Mouse (Mus musculus): Measurements from ENCODE around the gene Eri3. TPM values are rescaled to one million over a fixed set of nuclear protein-coding genes. Genes with fewer than 3 reads are reported as not detected.

Eri3 gene
- total RNA-seq, 2 experiments from 2014 or later = 199 to 226 TPM

DNA sequence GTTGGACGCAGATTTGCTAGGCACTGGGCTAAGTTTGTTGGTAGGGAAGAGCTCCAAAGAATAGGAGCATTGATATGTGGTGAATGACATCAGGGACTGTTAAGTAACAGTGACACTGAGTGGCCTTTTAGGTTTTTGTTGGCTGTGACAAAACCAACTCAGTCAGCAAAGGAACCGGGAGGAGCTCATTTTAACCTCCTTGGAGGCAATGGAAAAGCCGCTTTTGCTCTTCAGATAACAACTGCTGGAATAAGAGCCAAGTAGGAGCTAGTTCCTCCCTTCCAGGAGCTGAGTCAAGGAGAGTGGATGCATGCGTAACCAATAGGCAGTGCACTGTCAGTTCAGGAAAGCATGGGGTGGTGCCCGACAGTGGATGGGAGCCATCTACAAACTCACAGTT is 20.8 kb downstream of the Eri3 start:
- DNase-seq (ENCODE audit: extremely low spot score in 1 of 2, low spot score in 1 of 2) = no peak

DNA sequence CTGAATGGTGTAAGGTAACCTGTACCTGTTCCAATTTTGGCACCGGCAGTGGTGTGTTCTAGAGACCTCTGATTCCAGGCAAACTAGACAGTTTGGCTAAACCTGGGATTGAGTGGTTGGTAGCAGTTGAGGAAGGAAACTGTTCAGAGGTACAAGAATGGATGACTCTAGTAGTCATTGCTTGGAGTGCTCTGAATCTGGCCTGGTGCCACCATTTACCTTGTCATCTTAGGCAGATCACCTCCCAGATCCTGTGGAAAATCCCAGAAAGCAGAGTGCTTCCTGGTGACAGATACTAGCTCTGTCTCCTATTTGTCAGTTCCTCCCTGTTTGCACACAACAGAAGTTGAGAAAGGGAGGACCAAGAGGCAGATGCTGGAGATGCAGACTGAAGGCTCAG is 27.4 kb downstream of the Eri3 start:
- DNase-seq (ENCODE audit: extremely low spot score in 1 of 2, low spot score in 1 of 2) = no peak

DNA sequence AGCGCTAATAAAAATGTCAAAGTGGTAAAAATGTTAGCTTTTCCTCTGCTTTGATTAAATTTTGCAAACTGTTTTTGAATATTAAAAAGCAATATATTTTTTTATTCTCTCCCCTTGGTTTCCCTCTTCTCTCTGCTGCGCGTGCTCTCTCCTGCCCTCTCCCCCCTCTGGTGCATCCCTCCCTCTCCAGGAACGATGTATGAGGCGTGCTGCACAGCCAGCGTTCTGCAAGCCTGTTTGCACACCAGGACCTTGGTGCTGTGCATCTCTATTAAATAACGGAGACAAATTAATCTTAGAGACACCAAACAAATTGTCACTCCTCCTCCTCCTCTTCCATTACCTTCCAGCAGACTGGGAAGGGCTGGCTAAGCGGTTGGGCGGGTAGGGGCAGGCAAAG is 31.5 kb downstream of the Eri3 start:
- DNase-seq (ENCODE audit: extremely low spot score in 1 of 2, low spot score in 1 of 2) = no peak

DNA sequence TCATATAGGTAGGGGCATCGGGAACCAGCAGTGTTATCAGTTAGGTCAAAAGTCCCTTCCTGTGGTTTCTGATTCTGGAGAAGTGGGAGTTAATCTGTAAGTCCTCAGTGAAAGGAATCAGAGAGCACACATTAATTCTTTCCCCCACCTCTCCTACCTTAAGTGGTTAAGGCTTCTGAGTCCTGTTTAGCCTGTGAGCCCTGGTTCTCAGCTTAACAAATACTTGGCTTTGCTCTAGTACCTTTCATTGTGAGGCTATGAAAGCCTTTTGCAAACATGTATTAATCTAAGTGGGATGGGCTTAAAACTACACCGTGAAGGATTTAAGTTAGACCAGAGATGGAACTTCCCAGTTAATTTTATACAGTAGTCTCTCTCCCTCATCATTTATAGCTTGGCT is 35.8 kb downstream of the Eri3 start:
- DNase-seq (ENCODE audit: extremely low spot score in 1 of 2, low spot score in 1 of 2) = no peak

DNA sequence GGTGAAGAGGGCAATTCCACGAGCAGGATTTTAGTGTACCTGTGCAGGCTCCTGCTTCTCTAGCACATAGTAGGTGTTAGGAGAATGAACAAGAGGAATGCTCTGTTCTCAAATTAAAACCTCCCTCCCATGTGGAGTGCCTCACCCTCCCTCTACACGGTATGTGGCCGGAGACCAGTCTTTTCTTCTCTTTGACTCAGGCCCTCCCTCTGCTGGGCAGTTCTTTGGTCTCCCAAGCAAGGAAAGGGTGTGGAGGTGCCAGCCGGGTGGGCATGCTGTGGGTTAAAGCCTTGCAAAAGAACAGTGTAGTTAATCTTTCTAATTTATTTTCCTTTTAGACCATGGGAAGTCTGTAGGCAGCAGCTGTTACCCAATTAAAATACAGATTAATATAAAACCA is 37.3 kb downstream of the Eri3 start:
- DNase-seq (ENCODE audit: extremely low spot score in 1 of 2, low spot score in 1 of 2) = no peak

DNA sequence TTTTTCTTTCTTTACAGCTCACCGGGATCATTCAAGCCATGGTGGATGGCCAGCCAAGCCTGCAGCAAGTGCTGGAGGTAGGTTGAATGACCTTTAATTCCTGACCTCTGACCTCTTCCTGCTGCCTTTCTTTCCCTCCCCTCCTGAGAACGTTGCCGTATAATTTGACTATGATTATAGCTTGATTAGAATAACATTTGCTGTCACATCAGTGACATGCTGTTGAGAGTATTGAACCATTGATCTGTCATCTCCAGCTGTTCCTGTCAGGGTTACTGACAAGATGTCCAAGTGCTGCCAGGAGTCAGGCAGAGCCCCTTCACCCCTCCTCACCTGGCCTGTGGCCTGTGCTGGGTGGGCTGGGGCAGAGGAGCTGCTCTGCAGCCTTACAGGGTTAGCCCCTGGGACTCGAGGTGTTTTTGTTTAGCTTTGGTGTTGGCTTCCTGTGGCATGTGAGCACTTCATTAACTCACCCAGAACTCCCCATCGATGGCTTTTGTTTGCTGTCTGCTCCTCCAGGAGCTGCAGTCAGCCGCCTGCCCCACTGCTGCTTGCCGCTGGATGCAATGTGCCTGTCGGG is 39.0 kb downstream of the Eri3 start:
- no peak for DNase-seq (ENCODE audit: extremely low spot score in 1 of 2, low spot score in 1 of 2)

DNA sequence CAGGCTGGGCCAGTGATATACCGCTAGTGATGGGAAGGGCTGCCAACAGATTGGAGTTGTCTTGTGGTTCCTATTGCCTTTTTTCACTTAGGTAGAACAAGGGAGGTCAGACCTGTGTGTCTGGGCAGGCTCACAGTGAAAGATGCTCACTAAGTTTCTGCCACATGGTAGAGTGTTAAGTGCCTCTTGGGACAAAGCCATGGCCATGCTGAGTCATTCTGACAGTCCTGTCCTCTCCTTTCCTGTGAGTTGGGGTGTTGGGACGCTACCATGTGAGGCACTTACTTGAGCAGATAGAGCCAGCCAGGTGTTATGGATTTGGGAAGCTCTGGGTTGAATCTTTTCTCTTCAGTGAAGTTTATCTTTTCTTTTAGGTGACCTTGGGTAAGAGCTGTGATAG is 40.6 kb downstream of the Eri3 start:
- DNase-seq (ENCODE audit: extremely low spot score in 1 of 2, low spot score in 1 of 2) = no peak

DNA sequence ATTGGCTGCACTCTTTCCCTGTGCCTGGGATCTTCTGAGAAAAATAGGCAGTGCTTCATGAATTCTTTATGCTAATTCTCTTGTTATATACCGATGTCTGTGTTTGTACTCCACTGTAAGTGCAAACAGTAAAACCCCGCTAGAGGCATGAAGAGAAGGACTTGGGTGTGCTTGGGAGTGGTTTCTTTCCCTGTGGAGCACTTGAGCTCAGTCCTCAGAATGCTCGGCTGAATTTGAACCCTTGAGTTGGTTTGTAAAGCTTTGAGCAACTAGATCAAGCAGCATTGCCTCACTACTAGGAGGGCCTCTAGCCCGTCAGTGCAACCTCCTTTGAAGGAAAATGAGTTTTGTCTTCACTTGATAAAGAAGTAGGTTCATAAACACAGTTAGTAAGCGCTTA is 42.0 kb downstream of the Eri3 start:
- no peak for DNase-seq (ENCODE audit: extremely low spot score in 1 of 2, low spot score in 1 of 2)

DNA sequence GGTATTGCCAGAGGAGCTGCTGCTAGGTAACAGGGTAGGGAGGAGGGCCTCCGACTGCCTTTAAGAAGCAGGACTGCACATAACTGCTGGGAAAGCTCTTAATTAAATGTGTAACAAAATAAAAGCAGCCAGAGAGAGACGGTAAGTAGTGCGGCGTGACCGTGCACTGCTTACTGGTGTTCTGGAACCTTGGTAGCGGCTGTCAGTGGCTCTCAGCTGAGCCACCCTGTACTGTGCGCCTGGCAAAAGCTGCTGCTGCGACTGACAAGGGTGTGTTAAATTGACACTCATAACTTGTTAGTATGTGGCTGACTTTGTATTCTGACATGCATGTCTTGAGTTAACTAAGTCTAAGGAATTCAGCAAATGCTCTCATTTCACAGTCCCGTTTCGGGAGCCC is 45.1 kb downstream of the Eri3 start:
- no peak for DNase-seq (ENCODE audit: extremely low spot score in 1 of 2, low spot score in 1 of 2)

DNA sequence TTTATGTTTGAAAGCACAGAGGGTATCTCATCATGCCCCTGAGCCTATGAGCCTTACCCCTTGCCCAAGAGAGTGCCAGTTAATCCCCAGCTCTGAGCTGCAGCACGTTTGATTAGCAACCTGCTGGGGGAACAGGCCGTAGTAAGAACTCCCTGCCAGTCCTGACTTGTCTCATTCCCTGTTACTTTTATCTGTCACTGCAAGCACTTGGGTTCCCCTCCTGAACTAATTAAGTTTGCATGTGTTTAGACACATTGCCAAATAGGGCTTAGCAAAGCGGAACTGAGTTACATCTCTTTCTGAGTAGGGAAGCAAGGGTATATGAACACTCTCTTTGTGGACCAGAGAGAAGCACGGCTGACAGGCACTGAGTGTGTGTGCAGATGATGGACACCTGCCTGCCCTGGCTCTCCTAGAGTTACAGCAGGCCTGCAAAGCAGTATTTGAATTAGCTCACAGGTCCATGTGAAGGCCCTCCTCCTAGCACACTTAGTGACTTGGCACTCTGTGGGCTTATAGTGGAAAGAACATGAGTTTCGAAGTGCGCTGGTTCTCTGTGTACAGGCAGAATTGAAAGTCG is 49.9 kb downstream of the Eri3 start:
- DNase-seq (ENCODE audit: extremely low spot score in 1 of 2, low spot score in 1 of 2) = no peak

DNA sequence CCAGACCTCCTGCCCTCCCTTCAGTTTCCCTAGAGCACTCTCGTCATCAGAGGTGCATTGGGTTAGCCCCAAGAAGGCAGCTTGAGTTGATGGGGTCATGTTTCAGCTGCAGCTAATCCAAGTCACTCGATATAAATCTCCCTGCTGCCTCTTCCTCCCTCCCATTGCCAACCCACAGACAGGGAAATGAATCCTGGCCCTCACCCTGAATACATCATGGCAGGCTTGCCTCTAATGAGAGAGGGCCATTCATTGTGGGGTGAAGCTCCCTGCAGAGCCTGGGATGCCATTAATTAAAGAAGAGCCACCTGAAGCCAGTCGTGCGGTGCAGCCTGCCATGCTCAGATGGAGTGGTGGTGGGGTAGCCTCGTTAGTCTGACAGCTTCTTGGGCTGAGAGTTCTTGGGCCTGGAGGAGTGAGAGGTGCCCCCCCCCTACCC is 51.2 kb downstream of the Eri3 start:
- DNase-seq (ENCODE audit: extremely low spot score in 1 of 2, low spot score in 1 of 2) = no peak

DNA sequence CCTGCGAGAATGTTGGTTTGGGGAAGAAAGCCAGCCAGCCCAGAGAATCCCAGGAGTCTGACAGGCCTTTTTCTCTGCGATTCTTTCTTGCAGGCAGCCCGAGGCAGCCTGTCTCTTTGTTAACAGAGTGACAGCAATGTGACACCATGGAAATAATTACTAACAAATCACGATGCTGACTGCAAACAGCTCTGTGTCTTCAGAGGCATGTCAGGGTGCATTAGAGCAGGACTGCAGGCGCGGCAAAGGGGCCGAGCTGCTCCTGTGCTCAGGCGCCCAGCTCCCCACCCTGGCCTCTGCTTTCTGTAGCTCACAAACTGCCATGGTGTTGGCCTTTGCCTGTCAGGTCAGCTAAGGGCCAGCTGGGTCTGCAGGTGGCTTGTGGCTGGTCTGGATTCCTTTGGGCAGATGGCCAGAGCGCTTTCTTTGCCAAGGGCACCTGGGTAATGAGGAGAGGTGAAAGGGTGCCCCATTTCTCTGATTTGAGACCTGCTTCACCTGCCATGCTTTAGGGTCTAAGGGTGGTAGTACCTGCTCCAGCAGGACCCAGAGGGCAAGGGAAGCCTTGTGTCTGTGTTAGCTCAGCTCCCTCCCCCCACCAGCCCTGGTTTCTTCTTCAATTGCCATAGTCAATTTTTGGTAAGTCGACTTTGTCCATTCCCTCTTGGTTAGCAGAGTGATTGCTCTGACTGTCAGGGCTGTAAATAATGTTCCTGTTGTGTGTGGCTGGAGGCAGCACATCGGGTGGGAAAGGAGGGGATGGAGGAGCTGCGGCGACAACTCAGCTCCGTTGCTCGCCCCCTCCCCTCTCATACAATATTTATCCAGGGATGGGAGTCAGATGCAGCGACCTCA is 55.2 kb downstream of the Eri3 start:
- DNase-seq (ENCODE audit: extremely low spot score in 1 of 2, low spot score in 1 of 2) = no peak

DNA sequence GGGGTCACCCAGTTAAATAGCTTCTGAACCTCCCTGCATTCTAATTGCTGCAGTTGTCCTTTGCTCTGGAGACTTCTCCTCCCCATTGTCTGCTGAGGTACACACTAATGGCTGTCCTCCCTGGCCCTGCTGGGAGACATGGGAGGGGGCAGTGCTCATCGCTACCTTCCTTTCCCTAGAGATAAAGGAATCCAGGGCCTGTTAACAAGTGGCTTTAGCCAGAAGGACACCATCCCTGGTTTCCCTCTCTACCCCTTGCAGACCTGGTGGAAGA is 55.7 kb downstream of the Eri3 start:
- no peak for DNase-seq (ENCODE audit: extremely low spot score in 1 of 2, low spot score in 1 of 2)

DNA sequence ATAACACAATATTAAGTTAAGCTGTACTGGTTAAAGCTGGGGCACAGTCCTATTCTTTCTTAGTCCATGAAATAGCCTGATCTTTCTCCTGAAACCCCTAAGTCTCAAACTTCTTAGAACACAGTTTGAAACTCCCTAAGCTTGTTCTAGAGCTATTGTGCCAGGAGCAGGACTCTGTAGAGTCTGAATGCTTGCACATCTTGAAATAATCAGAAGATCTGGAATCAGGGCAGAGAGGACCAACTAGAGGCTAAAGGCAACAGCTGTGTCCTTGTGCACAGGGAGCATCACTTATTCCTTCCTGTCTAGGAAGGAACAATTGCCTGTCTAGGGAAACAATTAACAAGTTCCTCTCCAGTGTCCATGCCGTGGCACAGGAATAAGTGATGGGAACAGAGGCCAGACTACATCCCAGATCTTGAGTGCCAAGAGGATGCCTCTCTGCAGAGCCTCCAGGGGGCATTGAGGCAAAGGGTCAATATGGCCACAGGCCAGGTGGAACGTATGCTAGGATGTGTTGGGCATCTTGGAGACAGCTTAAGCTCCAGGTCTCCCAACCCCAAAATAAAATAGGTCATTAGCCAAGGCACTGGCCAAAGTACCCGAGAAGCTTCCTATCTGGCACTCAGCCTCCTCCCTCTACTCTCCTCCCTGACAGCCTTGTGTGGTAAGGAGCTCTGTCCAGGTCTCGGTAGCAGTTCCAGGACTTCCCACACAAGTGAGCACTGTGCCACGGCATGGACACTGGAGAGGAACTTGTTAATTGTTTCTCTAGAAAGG is 56.9 kb downstream of the Eri3 start:
- no peak for DNase-seq (ENCODE audit: extremely low spot score in 1 of 2, low spot score in 1 of 2)

DNA sequence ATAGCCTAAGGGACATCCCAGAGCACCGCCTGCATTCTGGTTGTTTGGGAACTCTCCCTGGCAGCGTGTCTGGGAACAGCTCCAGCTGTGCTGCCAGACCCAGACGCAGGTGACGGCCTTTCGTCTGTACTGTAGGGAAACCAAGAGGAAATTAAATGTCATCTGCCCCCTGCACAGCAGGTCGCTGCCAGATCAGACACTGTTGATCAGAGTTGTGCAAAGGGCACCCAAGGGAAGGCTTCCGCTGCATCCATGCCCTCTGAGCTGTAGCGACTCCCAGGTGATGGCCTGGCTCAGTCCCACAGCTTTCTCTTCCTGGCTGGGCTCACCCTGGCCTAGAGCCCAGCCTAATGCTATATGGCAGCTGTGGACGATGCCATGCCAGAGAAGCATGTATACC is 58.1 kb downstream of the Eri3 start:
- DNase-seq (ENCODE audit: extremely low spot score in 1 of 2, low spot score in 1 of 2) = no peak

DNA sequence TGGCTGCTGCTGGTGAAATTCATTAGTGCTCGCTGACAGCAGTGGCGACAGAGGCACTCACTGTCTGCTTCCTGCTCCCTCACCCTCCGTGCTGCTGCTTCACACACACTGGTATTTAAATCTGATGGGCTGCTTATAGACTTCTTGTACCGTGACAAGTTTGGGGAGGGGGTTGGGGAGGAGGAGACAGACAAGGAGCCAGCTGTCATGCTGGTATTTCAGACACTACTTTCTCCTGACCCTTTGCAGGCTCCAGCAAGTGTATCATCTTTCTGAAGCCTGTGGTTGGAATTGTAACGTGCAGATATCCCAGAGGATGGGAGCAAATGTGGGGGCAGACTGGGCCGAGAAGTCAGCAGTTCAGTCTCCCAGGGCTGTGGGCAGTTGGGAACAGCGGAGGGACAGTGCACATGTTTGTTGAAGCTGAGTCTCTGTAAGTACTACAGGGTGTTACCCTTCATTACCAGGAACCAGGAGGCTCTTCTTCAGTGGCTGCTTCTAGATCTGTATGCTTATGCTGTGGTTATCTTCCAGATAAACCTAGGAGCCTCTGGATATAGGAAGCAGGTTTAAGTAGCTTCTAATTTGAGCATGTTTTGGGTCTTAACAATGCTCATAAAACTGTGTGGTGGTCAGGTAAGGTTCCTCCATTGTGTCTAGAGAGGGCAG is 59.3 kb downstream of the Eri3 start:
- no peak for DNase-seq (ENCODE audit: extremely low spot score in 1 of 2, low spot score in 1 of 2)

DNA sequence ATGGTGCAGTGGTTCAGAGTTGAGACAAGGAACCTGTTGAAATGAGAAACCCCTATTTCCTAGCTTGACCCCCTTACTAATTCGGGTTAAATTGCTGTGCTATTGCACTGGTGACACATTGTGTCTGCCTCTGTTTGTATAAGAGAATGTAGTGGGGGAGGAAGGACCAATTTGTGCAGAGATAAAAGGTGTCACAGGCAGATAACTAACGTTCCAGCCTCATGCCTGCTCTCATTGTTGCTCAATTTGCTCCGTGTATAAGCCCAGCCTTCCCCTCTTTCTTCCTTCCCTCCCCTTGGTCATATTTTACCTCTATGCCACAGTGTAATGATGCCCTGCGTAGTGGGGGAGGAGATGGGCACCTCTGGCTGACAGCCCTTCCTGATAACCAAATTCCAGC is 61.2 kb downstream of the Eri3 start:
- DNase-seq (ENCODE audit: extremely low spot score in 1 of 2, low spot score in 1 of 2) = no peak

DNA sequence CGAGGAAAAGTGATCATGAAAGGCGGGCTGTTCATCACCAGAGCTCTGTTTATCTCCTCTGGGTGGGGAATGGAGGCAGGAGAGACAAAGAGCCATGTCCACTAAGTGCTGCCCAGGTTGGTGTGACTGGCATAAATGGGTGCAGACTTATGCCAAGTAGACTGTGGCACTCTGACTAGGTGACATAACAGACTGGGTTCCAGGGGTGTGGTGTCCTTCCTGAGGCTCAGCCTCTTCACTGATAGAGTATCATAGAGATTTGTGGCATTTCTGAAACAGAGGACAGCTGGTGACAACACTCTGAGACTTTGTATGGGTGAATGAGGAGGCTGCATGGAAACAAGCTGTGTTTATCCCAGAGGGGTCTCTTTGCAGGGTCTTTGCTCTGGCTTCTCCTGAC is 61.6 kb downstream of the Eri3 start:
- DNase-seq (ENCODE audit: extremely low spot score in 1 of 2, low spot score in 1 of 2) = no peak

DNA sequence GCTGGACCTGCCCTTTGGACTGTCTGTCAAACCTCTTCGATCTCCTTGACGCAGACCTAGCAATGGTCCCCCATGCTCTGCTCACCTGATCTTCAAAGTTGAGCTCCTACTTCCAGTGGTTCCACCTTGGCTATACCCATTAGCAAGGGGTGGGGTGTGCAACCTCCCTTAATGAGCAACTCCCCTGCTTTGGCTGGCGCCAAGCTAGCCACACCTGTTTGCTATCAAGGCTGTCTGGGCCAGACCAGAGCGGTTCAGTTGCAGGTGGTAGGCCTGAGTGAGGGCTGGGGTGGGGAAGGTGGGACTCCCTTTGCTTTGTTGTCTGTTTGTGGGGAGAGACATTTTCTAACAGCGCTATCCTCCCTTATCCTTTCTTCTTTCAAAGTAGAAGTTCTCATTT is 62.5 kb downstream of the Eri3 start:
- DNase-seq (ENCODE audit: extremely low spot score in 1 of 2, low spot score in 1 of 2) = no peak

DNA sequence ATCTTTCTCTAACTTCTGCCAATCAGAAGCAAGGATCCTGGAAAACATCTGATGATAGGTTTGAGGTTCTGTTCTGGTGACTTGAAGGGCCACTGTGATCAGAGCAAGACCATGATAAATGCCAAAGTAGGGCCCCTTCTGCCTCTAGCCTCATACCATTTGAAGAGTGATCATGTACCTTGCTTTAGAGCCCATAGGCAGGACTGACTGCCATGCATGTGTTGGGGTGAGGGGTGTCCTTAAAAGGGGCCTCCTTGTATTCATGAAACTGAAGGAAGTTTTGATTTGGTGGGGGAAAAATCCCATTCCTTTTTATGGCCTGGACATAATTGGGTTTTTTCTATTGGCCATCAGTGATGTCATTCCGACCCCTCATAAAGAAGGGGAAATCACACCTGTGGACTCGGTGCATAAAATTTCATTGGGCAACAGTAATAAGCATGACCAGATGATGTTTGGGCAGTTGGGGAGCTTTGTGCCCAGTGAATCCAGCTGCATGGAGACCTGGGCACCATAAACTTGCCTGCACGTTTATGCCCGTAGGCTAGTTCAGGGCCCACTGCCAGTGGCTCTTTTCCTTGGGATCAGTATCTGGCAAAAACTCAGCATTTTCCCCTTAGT is 63.1 kb downstream of the Eri3 start:
- DNase-seq (ENCODE audit: extremely low spot score in 1 of 2, low spot score in 1 of 2) = no peak

All from layer of hippocampus, postnatal 25 days (tissue).